Mouse (Mus musculus): ENCODE results near the gene Oxsm. TPM values are rescaled to one million over a fixed set of nuclear protein-coding genes. Genes with fewer than 3 reads are reported as not detected.

The Oxsm gene
- polyA plus RNA-seq, 1 experiment from 2014 or later = 2.4 TPM

GRCm38 (mm10) chr14:16236466-16236865, 13.1 kb downstream of the Oxsm start:
- Histone ChIP-seq H3K27ac (no peak overlapping the region), H3K27me3 (replicated peaks) (no peaks in the 10 kb centered on the region), H3K4me3 (replicated peaks) (no peak overlapping the region), H3K4me1 (no peaks in the 10 kb centered on the region), H3K4me2 (no peak overlapping the region), H3K36me3 (no peaks in the 10 kb centered on the region), H3K9me3 (no peaks in the 10 kb centered on the region), H3K9ac (no peak overlapping the region)
- WGBS = 69% methylated on average over 3 of the region's 3 CpGs
- ATAC-seq (ENCODE audit: insufficient read depth, low FRiP score, low read depth) = no peak

- 37% methylated on average over 1 of the region's 1 CpGs for WGBS
- Histone ChIP-seq H3K4me2 (no peak overlapping the region), H3K4me1 (no peaks in the 10 kb centered on the region), H3K4me3 (replicated peaks) (no peak overlapping the region), H3K27ac (no peak overlapping the region), H3K36me3 (no peaks in the 10 kb centered on the region), H3K9me3 (no peaks in the 10 kb centered on the region), H3K9ac (no peak overlapping the region), H3K27me3 (replicated peaks) (no peaks in the 10 kb centered on the region)
- ATAC-seq (ENCODE audit: insufficient read depth, low FRiP score, low read depth) = no peak
These were observed 16.1 kb downstream of the Oxsm start for GRCm38 (mm10) chr14:16233515-16233914.

- H3K27ac ChIP-seq = no peak overlapping the region
- no peak overlapping the region for H3K9ac ChIP-seq
- no peak for ATAC-seq (ENCODE audit: insufficient read depth, low FRiP score, low read depth)
- H3K27me3 ChIP-seq (replicated peaks) = no peaks in the 10 kb centered on the region
- no peaks in the 10 kb centered on the region for H3K9me3 ChIP-seq
- no peak overlapping the region for H3K4me3 ChIP-seq (replicated peaks)
- H3K36me3 ChIP-seq = no peaks in the 10 kb centered on the region
- H3K4me1 ChIP-seq = no peaks in the 10 kb centered on the region
- H3K4me2 ChIP-seq = no peak overlapping the region
These were observed 19.0 kb downstream of the Oxsm start for GRCm38 (mm10) chr14:16230581-16230980.

- H3K4me3 ChIP-seq (replicated peaks) = no peak overlapping the region
- ATAC-seq (ENCODE audit: insufficient read depth, low FRiP score, low read depth) = no peak
- H3K9me3 ChIP-seq = no peaks in the 10 kb centered on the region
- WGBS = 72% methylated on average over 2 of the region's 2 CpGs
- H3K4me1 ChIP-seq = no peaks in the 10 kb centered on the region
- H3K27ac ChIP-seq = no peak overlapping the region
- no peak overlapping the region for H3K9ac ChIP-seq
- no peak overlapping the region for H3K4me2 ChIP-seq
- H3K27me3 ChIP-seq (replicated peaks) = no peaks in the 10 kb centered on the region
- no peaks in the 10 kb centered on the region for H3K36me3 ChIP-seq
These were observed 20.2 kb downstream of the Oxsm start for GRCm38 (mm10) chr14:16229395-16229794.

- no peak overlapping the region for H3K4me3 ChIP-seq (replicated peaks)
- no peaks in the 10 kb centered on the region for H3K9me3 ChIP-seq
- H3K9ac ChIP-seq = no peak overlapping the region
- WGBS = 54% methylated on average over 2 of the region's 2 CpGs
- H3K4me2 ChIP-seq = no peak overlapping the region
- H3K4me1 ChIP-seq = no peaks in the 10 kb centered on the region
- H3K36me3 ChIP-seq = no peaks in the 10 kb centered on the region
- no peaks in the 10 kb centered on the region for H3K27me3 ChIP-seq (replicated peaks)
- no peak for ATAC-seq (ENCODE audit: insufficient read depth, low FRiP score, low read depth)
- no peak overlapping the region for H3K27ac ChIP-seq
These were observed 30.6 kb downstream of the Oxsm start for GRCm38 (mm10) chr14:16219015-16219414.

GRCm38 (mm10) chr14:16207722-16208121, 41.9 kb downstream of the Oxsm start:
- H3K9me3 ChIP-seq = no peaks in the 10 kb centered on the region
- no peak overlapping the region for H3K4me2 ChIP-seq
- no peak overlapping the region for H3K4me3 ChIP-seq (replicated peaks)
- no peak overlapping the region for H3K27ac ChIP-seq
- no peak overlapping the region for H3K9ac ChIP-seq
- H3K27me3 ChIP-seq (replicated peaks) = no peaks in the 10 kb centered on the region
- ATAC-seq (ENCODE audit: insufficient read depth, low FRiP score, low read depth) = no peak
- H3K36me3 ChIP-seq = no peaks in the 10 kb centered on the region
- no peaks in the 10 kb centered on the region for H3K4me1 ChIP-seq

- no peak for ATAC-seq (ENCODE audit: insufficient read depth, low FRiP score, low read depth)
- Histone ChIP-seq H3K36me3 (no peaks in the 10 kb centered on the region), H3K27ac (no peak overlapping the region), H3K4me2 (no peak overlapping the region), H3K27me3 (replicated peaks) (no peaks in the 10 kb centered on the region), H3K4me1 (no peaks in the 10 kb centered on the region), H3K9me3 (no peaks in the 10 kb centered on the region), H3K4me3 (replicated peaks) (no peak overlapping the region), H3K9ac (no peak overlapping the region)
- WGBS = 29% methylated on average over 3 of the region's 3 CpGs
These were observed 47.9 kb downstream of the Oxsm start for GRCm38 (mm10) chr14:16201673-16202072.

- Histone ChIP-seq H3K27me3 (replicated peaks) (no peaks in the 10 kb centered on the region), H3K36me3 (no peaks in the 10 kb centered on the region), H3K4me1 (no peaks in the 10 kb centered on the region), H3K4me2 (no peak overlapping the region; the same call in 1 of the 2 replicates), H3K9me3 (no peaks in the 10 kb centered on the region), H3K4me3 (replicated peaks) (no peak overlapping the region), H3K9ac (no peak overlapping the region), H3K27ac (no peak overlapping the region)
- 35% methylated on average over 8 of the region's 8 CpGs for WGBS
- ATAC-seq (ENCODE audit: insufficient read depth, low FRiP score, low read depth) = peak; percentile 39; the same call in 1 of the 2 replicates
These were observed 48.5 kb downstream of the Oxsm start for GRCm38 (mm10) chr14:16200969-16201638.

GRCm38 (mm10) chr14:16200220-16200912, 49.2 kb downstream of the Oxsm start:
- Histone ChIP-seq H3K4me1 (no peaks in the 10 kb centered on the region), H3K9ac (no peak overlapping the region), H3K4me2 (no peak overlapping the region), H3K27me3 (replicated peaks) (no peaks in the 10 kb centered on the region), H3K4me3 (replicated peaks) (no peak overlapping the region), H3K36me3 (no peaks in the 10 kb centered on the region), H3K27ac (no peak overlapping the region), H3K9me3 (no peaks in the 10 kb centered on the region)
- ATAC-seq (ENCODE audit: insufficient read depth, low FRiP score, low read depth) = no peak
- WGBS = 53% methylated on average over 6 of the region's 6 CpGs

GRCm38 (mm10) chr14:16196518-16196917, 53.1 kb downstream of the Oxsm start:
- no peak overlapping the region for H3K27ac ChIP-seq
- H3K9me3 ChIP-seq = no peaks in the 10 kb centered on the region
- no peaks in the 10 kb centered on the region for H3K4me1 ChIP-seq
- no peak overlapping the region for H3K9ac ChIP-seq
- no peak for ATAC-seq (ENCODE audit: insufficient read depth, low FRiP score, low read depth)
- H3K4me3 ChIP-seq (replicated peaks) = no peak overlapping the region
- H3K36me3 ChIP-seq = no peaks in the 10 kb centered on the region
- no peak overlapping the region for H3K4me2 ChIP-seq
- 46% methylated on average over 4 of the region's 4 CpGs for WGBS
- H3K27me3 ChIP-seq (replicated peaks) = no peaks in the 10 kb centered on the region

GRCm38 (mm10) chr14:16195486-16195885, 54.1 kb downstream of the Oxsm start:
- no peaks in the 10 kb centered on the region for H3K9me3 ChIP-seq
- no peak overlapping the region for H3K9ac ChIP-seq
- no peaks in the 10 kb centered on the region for H3K36me3 ChIP-seq
- WGBS = 36% methylated on average over 1 of the region's 1 CpGs
- no peak overlapping the region for H3K27ac ChIP-seq
- no peaks in the 10 kb centered on the region for H3K27me3 ChIP-seq (replicated peaks)
- no peak overlapping the region for H3K4me2 ChIP-seq
- H3K4me3 ChIP-seq (replicated peaks) = no peak overlapping the region
- H3K4me1 ChIP-seq = no peaks in the 10 kb centered on the region
- ATAC-seq (ENCODE audit: insufficient read depth, low FRiP score, low read depth) = no peak

GRCm38 (mm10) chr14:16194125-16194524, 55.5 kb downstream of the Oxsm start:
- no peak for ATAC-seq (ENCODE audit: insufficient read depth, low FRiP score, low read depth)
- no peaks in the 10 kb centered on the region for H3K27me3 ChIP-seq (replicated peaks)
- no peak overlapping the region for H3K9ac ChIP-seq
- H3K4me3 ChIP-seq (replicated peaks) = no peak overlapping the region
- H3K27ac ChIP-seq = no peak overlapping the region
- no peaks in the 10 kb centered on the region for H3K4me1 ChIP-seq
- H3K9me3 ChIP-seq = no peaks in the 10 kb centered on the region
- no peaks in the 10 kb centered on the region for H3K36me3 ChIP-seq
- H3K4me2 ChIP-seq = no peak overlapping the region
- 73% methylated on average over 1 of the region's 1 CpGs for WGBS
